Mouse (Mus musculus) macrophage (primary cell): ENCODE results near the gene Camk2b. TPM values are rescaled to one million over a fixed set of nuclear protein-coding genes. Genes with fewer than 3 reads are reported as not detected.

Experiments used
- H3K27ac ChIP-seq: fragments of 350-480 bp; formaldehyde crosslinking; 2 replicates; pipeline ENCODE4 v1.9.0; 2021
- H3K36me3 ChIP-seq: fragments of 350-480 bp; formaldehyde crosslinking; 2 replicates; pipeline ENCODE4 v1.9.0; 2021; ENCODE audit errors: inconsistent target
- H3K4me3 ChIP-seq: fragments of 350-480 bp; formaldehyde crosslinking; 2 replicates; pipeline ENCODE4 v1.9.0; 2021; ENCODE audit errors: inconsistent target
- H3K79me2 ChIP-seq: fragments of 350-480 bp; formaldehyde crosslinking; 2 replicates; pipeline ENCODE4 v1.9.0; 2021; ENCODE audit errors: inconsistent target
- WGBS: methylation state at CpG from one replicate; pipeline ENCODE4 v1.1.7; 2026; ENCODE audit warnings: inconsistent platforms; ENCODE audit not compliant: missing documents; 5-methylcytosine and 5-hydroxymethylcytosine counted together
- polyA plus RNA-seq: library from polyadenylated mRNA; stranded (reverse); fragments of 250-400 nt; gene quantifications from 3 replicates; pipeline ENCODE4 v1.2.4, GENCODE M21; 2018; ENCODE audit warnings: inconsistent platforms

Camk2b gene
- polyA plus RNA-seq, 1 experiment from 2014 or later = 1.3 TPM

DNA sequence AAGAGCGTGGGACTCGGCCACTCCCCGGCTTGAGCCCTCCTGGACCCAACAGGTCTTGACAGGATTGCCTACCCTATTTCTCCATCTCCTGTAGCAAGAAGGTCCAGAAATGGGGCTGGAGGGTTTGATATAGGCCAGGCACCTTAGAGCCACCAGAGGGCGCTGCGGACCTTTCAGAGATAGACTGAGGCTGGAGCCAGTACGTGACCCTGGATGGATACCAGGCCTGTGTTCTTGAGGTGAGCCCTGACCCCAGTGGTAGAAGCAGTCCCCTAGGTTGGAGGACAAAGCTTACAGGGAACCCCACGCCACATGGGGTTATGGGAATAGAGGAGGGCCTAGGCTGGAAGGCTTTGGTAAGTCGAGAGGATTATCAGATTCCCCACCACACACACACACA lies 70.2 kb downstream of the Camk2b start:
- 26% methylated on average over 8 of the region's 8 CpGs for whole genome bisulfite sequencing
- H3K27ac ChIP-seq = no peak overlapping the region
- no peaks in the 10 kb centered on the region for H3K36me3 ChIP-seq
- H3K4me3 ChIP-seq = no peak overlapping the region
- H3K79me2 ChIP-seq = no peaks in the 10 kb centered on the region

DNA sequence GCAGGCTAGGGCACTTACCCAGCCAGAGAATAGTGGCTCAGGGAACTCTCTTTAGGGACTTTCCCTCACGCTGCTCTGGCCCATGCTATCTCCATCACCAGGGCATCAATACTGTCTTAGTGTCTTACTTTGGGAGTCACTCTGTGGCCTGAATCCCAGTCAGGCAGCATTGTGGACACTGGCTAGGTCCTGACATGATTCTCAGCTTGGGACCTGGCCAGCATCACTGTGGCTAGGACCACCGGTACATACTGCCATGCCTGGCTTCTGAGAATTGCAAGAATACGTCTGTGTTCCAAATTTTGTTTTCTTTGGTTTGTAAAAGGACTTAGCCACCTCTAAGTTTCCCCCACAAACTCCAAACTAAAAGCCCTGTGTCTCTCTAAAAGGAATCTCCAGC lies 71.3 kb downstream of the Camk2b start:
- Histone ChIP-seq H3K79me2 (no peaks in the 10 kb centered on the region), H3K36me3 (no peaks in the 10 kb centered on the region), H3K27ac (no peak overlapping the region), H3K4me3 (no peak overlapping the region)
- 94% methylated on average over 3 of the region's 3 CpGs for WGBS

DNA sequence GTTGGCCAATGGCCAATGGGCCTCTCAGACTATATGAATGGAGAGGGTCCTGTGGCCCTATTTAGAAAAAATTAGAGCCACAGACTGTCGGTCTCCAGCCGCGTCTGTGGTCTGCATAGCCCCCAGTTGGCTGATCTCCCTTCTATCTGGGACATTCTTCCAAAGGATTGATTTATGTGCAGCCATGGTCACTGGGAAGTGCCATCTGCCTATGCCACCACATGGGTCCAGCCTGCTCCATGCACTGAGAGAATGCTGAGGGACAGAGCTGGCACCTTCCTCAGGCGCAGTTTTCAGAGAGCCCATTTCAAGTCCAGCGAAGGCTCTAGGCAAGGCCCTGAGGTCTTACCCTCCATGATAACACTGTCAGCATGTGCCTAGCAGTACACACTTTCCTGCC lies 72.0 kb downstream of the Camk2b start:
- 98% methylated on average over 5 of the region's 5 CpGs for WGBS
- Histone ChIP-seq H3K79me2 (no peaks in the 10 kb centered on the region), H3K4me3 (no peak overlapping the region), H3K27ac (no peak overlapping the region), H3K36me3 (no peaks in the 10 kb centered on the region)

GRCm38 (mm10) chr11:5990910-5991309 lies 75.3 kb downstream of the Camk2b start:
- WGBS = 50% methylated on average over 4 of the region's 4 CpGs
- Histone ChIP-seq H3K4me3 (no peak overlapping the region), H3K79me2 (no peaks in the 10 kb centered on the region), H3K27ac (no peak overlapping the region), H3K36me3 (no peaks in the 10 kb centered on the region)

DNA sequence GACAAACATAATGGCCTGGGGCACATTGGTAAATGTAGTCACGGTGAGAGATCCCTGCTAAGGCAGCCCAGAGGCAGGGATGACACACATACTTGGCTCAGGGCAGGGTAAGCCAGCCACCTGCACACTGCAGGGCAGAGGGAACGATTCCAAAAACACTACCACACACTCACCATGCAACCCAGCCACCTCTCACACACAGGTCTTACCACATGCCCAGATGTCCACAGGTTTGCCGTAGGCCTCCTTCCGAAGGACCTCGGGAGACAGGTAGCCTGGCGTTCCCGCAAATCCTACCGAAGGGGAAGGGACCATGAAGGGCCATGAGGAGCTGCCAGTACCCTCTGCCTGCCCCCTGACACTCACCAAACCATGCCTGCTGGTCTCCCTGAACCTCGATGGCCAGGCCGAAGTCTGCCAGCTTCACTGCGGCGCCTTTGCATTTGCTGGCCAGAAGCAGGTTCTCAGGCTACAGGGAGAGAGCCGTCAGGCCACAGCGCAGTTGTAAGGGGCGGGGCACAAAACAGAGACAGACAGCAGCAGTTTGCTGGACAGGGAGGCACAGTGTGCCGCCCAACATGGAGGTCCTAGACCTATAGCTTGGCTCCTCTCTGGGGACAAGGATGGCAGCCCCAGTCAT lies 76.1 kb downstream of the Camk2b start:
- Histone ChIP-seq H3K36me3 (no peaks in the 10 kb centered on the region), H3K79me2 (no peaks in the 10 kb centered on the region), H3K4me3 (no peak overlapping the region), H3K27ac (no peak overlapping the region)
- 90% methylated on average over 16 of the region's 16 CpGs for WGBS

DNA sequence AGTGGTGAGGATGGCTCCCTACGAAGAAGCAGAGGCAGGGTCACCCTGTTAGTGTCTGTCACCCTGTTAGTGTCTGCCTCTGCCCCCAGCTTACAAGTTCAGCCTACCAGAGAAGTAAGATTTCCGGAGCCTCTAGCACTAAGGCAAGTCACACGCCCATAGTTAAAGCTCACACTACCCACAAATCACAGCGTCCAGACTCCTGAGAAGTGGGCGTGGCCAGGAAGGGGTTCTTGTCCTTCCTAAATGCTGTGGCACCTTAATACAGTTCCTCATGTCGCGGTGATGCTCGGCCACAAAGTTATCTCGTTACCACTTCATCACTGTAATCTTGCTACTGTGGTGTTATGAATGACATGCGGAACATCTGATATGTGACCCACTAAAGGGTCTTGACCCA lies 78.0 kb downstream of the Camk2b start:
- Histone ChIP-seq H3K4me3 (no peak overlapping the region), H3K36me3 (no peaks in the 10 kb centered on the region), H3K27ac (no peak overlapping the region), H3K79me2 (no peaks in the 10 kb centered on the region)
- WGBS = 84% methylated on average over 10 of the region's 10 CpGs

DNA sequence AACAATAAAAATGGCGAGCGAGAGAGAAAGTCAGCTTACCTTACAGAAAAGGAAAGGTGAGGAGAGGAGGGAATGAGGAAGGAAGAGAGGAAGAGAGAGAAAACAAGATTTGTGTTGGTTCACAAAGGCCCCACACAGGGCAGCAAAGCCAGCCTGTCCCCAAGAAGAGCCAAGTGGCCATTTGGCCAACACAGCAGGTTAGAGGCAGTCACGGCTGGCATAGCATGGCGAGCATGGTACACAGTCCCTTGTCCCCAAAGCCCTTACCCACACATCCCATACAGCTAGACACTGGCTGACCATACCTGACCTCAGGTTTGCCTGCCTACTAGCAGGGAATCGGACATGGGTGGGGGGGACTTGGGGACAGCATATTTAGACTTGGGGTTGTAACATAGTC lies 82.5 kb downstream of the Camk2b start:
- H3K79me2 ChIP-seq = no peaks in the 10 kb centered on the region
- no peak overlapping the region for H3K4me3 ChIP-seq
- whole genome bisulfite sequencing = 89% methylated on average over 5 of the region's 5 CpGs
- no peaks in the 10 kb centered on the region for H3K36me3 ChIP-seq
- H3K27ac ChIP-seq = no peak overlapping the region

- H3K79me2 ChIP-seq = no peaks in the 10 kb centered on the region
- WGBS = 91% methylated on average over 5 of the region's 7 CpGs
- no peaks in the 10 kb centered on the region for H3K36me3 ChIP-seq
- no peak overlapping the region for H3K4me3 ChIP-seq
- H3K27ac ChIP-seq = no peak overlapping the region
Observed at GRCm38 (mm10) chr11:5981323-5981722, 84.8 kb downstream of the Camk2b start.

- no peaks in the 10 kb centered on the region for H3K79me2 ChIP-seq
- H3K27ac ChIP-seq = no peak overlapping the region
- H3K36me3 ChIP-seq = no peaks in the 10 kb centered on the region
- WGBS = 86% methylated on average over 8 of the region's 8 CpGs
- H3K4me3 ChIP-seq = no peak overlapping the region
Observed at GRCm38 (mm10) chr11:5980561-5980960, 85.6 kb downstream of the Camk2b start.

- Histone ChIP-seq H3K4me3 (no peak overlapping the region), H3K79me2 (no peaks in the 10 kb centered on the region), H3K27ac (no peak overlapping the region), H3K36me3 (no peaks in the 10 kb centered on the region)
- WGBS = 81% methylated on average over 2 of the region's 2 CpGs
Observed at GRCm38 (mm10) chr11:5980108-5980507, 86.1 kb downstream of the Camk2b start.

GRCm38 (mm10) chr11:5979088-5979487 lies 87.1 kb downstream of the Camk2b start:
- H3K27ac ChIP-seq = no peak overlapping the region
- no peak overlapping the region for H3K4me3 ChIP-seq
- 96% methylated on average over 7 of the region's 7 CpGs for WGBS
- no peaks in the 10 kb centered on the region for H3K79me2 ChIP-seq
- no peaks in the 10 kb centered on the region for H3K36me3 ChIP-seq

DNA sequence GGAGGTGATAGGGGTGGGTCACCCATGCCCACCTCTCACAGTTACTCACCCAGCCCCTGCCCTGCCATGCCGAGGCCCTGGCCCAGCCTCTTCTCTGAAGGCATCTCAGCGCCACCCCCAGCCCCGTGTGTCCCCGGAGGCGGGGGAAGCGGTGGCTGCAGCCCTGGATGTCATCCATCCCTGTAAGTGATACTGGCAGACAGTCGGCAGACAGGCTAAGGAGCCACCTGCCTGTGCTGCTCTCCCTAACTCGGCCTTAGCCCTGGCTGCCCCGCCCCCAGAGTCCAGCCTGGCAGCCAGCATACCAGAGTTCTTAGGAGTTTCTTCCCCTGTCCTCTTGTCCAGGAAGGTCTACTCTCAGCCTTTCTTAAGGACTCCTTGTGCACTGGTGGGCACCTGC lies 90.1 kb downstream of the Camk2b start:
- H3K4me3 ChIP-seq = no peak overlapping the region
- no peaks in the 10 kb centered on the region for H3K79me2 ChIP-seq
- H3K36me3 ChIP-seq = no peaks in the 10 kb centered on the region
- 93% methylated on average over 9 of the region's 9 CpGs for WGBS
- no peak overlapping the region for H3K27ac ChIP-seq

DNA sequence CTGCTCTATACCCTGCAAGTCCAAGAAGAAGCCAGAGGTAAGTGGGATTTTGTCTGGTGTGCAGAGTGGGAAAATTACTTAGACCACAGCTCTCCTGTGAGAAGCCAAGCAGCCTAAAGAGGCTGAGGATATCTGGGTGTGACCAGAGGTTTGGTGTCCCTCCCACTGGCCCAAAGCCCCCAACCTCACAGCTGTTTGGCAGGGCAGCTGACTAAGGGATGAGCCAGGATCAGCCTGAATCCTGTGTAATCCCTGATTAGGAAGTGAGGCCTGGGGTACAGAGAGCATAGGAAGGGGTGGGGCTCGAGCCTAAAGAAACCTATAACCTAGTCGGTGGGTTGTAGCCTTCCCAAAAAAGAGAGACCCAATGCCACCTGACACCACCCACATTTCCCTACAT lies 91.1 kb downstream of the Camk2b start:
- no peak overlapping the region for H3K4me3 ChIP-seq
- no peaks in the 10 kb centered on the region for H3K36me3 ChIP-seq
- no peak overlapping the region for H3K27ac ChIP-seq
- WGBS = 94% methylated on average over 2 of the region's 2 CpGs
- H3K79me2 ChIP-seq = no peaks in the 10 kb centered on the region

DNA sequence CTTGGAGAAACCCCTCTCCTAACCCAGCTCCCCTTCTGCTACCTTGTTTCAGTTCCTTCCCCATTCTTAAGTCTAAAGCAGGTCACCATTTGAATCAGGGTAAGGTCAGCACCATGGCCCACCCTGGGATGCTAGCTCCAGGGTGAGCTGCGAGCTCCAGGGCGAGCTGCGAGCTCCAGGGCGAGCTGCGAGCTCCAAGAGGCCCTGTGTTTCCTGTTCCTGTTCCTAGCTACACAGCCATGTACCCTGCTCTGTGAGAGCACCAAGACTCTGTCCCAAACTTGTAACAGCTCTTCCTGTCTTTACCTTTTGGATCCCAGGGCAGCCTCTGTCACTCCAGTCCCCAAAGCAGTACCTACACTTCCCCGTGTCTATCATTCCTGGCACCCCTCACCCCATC lies 92.1 kb downstream of the Camk2b start:
- Histone ChIP-seq H3K27ac (no peak overlapping the region), H3K79me2 (no peaks in the 10 kb centered on the region), H3K36me3 (peaks cover 5% of the 10 kb centered on the region; the same call in 1 of the 2 replicates), H3K4me3 (no peak overlapping the region)
- WGBS = 11% methylated on average over 6 of the region's 6 CpGs

DNA sequence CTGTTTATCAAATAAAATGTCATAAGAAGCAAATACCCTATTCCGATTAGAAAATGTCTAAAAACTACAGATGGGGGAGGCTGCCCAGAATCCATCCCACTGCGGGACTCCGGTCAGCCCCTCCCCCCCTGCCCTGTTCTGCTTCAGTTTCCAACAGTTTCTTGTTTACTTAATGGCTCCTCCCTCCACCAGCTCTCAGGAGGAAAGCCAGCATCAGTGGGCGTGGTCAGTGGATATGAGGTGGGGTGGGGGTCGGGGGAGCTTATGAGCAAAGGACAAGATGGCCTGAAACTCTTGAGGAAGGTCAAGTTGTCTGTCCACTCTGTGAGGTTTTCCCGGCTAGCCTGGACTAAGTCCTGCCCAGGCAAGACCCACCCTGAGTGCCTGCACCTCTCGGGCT lies 93.0 kb downstream of the Camk2b start:
- Histone ChIP-seq H3K4me3 (no peak overlapping the region), H3K79me2 (no peaks in the 10 kb centered on the region), H3K27ac (no peak overlapping the region), H3K36me3 (peaks cover 14% of the 10 kb centered on the region; the same call in 1 of the 2 replicates)
- WGBS = 81% methylated on average over 7 of the region's 7 CpGs

- no peak overlapping the region for H3K4me3 ChIP-seq
- no peak overlapping the region for H3K27ac ChIP-seq
- H3K79me2 ChIP-seq = no peaks in the 10 kb centered on the region
- 92% methylated on average over 7 of the region's 7 CpGs for WGBS
- peaks cover 32% of the 10 kb centered on the region; the same call in 1 of the 2 replicates for H3K36me3 ChIP-seq
Observed at GRCm38 (mm10) chr11:5971202-5971601, 95.0 kb downstream of the Camk2b start.
